Mouse (Mus musculus) limb, embryonic 11.5 days (tissue): ENCODE measurements at regions not wholly inside any gene's neighbourhood (a gene's known extent, or its start where the extent isn't known, plus 50 kb on each side); places are given as distances from the start of the nearest gene placed in this dataset.

Experiments used
- ATAC-seq: fragments of 200-750 bp; cut with Nextera tagmentation; 2 replicates; pipeline ENCODE4 v1.8.0; 2017; ENCODE audit warnings: low read depth; ENCODE audit not compliant: insufficient number of reproducible peaks, low FRiP score, low TSS enrichment
- DNase-seq: peaks from one replicate; pipeline ENCODE4 v3.0.0-alpha.2; 2015; ENCODE audit warnings: low spot score
- H3K27ac ChIP-seq: fragments of 300-500 bp; sonication (generic); replicated peaks from 2 replicates; pipeline ENCODE4 v1.5.1; 2014; ENCODE audit warnings: low read depth, mild to moderate bottlenecking, low read length
- H3K27me3 ChIP-seq: fragments of 300-500 bp; sonication (generic); 2 replicates; pipeline ENCODE4 v1.6.1; 2014; ENCODE audit warnings: mild to moderate bottlenecking, low read length, mixed read lengths; ENCODE audit not compliant: control insufficient read depth, insufficient read depth
- H3K36me3 ChIP-seq: fragments of 300-500 bp; sonication (generic); 2 replicates; pipeline ENCODE4 v1.6.1; 2014; ENCODE audit warnings: mild to moderate bottlenecking, low read length, moderate library complexity, mixed read lengths; ENCODE audit not compliant: control insufficient read depth, insufficient read depth
- H3K4me1 ChIP-seq: fragments of 300-500 bp; sonication (generic); 2 replicates; pipeline ENCODE4 v1.6.1; 2014; ENCODE audit warnings: low read length, mixed read lengths; ENCODE audit not compliant: control insufficient read depth, insufficient read depth
- H3K4me2 ChIP-seq: fragments of 300-500 bp; sonication (generic); 2 replicates; pipeline ENCODE4 v1.6.1; 2014; ENCODE audit warnings: low read depth, mild to moderate bottlenecking, moderate library complexity; ENCODE audit not compliant: severe bottlenecking
- H3K4me3 ChIP-seq: fragments of 300-500 bp; sonication (generic); 2 replicates; pipeline ENCODE4 v1.5.1; 2014; ENCODE audit warnings: low read depth, low read length
- H3K9ac ChIP-seq: fragments of 300-500 bp; sonication (generic); 2 replicates; pipeline ENCODE4 v1.6.1; 2014; ENCODE audit warnings: mild to moderate bottlenecking, low read length
- H3K9me3 ChIP-seq: fragments of 300-500 bp; sonication (generic); 2 replicates; pipeline ENCODE4 v1.6.1; 2016; ENCODE audit warnings: low read length; ENCODE audit not compliant: control insufficient read depth
- WGBS: fragments of 180-500 bp; shearing (Covaris S2); extraction: QIAGEN DNeasy Blood & Tissue Kit; methylation state at CpG from one replicate; pipeline ENCODE4 v1.1.7; 2014; 5-methylcytosine and 5-hydroxymethylcytosine counted together

DNA sequence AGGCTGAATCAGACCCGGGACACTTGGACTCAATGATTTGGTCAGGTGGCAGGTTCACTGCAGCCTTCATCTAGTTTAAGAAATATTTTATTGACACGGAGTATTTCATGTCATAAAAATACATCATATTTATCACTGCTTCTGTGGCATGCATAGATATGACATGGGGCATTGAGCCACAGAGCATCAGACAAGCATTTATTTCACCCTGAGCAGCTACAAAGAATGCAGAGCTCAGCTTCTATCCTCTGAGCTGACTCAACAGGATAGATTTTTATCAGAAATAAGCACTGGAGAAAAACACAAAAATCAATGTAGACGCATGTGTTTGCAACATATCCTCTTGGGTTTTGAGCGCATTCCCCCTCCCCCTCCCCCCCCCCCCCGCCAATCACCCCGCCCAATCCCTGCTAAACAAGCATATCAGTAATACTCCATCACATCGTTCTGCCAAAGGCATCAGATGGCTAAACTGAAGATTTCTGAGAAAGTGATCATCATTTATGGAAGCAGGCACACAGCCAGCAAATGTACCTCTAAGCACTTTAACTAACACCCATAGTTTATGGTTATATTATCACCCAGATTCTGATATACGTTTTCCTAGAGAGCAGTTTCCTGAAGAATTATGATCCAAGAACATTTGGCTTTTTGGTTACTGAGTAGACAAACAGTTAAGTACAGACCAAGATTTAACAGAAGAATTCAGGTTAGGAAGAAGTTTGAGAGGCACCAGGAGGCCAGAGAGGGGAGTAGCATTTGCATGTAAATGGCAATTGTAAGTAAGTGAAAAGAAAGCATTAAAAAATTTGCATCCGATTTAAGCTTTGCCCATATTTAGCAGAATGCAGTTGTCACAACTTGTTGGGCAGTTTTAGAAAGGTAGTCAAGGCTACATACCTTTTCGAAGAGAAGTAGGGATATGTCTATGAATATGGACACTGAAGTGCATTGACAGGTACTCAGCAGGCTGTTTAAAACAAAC is 856.6 kb downstream of the Galc start:
- Histone ChIP-seq H3K4me3 (no peak overlapping the region), H3K4me1 (no peaks in the 10 kb centered on the region), H3K9me3 (no peaks in the 10 kb centered on the region), H3K27ac (no peak overlapping the region), H3K9ac (no peak overlapping the region), H3K36me3 (no peaks in the 10 kb centered on the region), H3K4me2 (no peak overlapping the region), H3K27me3 (no peaks in the 10 kb centered on the region)
- ATAC-seq: no peak
- no peak for DNase-seq
- WGBS: 32% methylated on average over 9 of the region's 10 CpGs

DNA sequence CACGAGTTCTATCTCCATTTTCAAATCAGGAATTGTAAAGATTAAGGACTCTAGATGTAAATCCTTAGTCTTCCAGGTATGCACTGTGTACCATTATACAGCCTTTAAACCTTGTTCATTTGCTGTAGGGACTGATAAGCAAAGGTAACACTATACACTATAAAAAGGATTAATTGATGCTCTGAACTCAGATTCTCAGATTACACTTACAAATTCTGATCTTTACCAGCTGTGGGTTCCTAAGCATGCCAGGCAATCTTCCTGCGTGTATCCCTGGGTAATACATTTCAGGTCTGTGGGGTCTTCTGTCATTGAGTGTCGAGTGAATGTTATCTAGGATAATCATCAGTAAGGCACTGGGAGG is 860.7 kb downstream of the Galc start:
- Histone ChIP-seq H3K4me1 (no peaks in the 10 kb centered on the region), H3K27me3 (no peaks in the 10 kb centered on the region), H3K4me2 (no peak overlapping the region), H3K9ac (no peak overlapping the region), H3K36me3 (no peaks in the 10 kb centered on the region), H3K9me3 (no peaks in the 10 kb centered on the region), H3K4me3 (no peak overlapping the region), H3K27ac (no peak overlapping the region)
- WGBS: 44% methylated on average over 3 of the region's 3 CpGs
- no peak for ATAC-seq
- no peak for DNase-seq

DNA sequence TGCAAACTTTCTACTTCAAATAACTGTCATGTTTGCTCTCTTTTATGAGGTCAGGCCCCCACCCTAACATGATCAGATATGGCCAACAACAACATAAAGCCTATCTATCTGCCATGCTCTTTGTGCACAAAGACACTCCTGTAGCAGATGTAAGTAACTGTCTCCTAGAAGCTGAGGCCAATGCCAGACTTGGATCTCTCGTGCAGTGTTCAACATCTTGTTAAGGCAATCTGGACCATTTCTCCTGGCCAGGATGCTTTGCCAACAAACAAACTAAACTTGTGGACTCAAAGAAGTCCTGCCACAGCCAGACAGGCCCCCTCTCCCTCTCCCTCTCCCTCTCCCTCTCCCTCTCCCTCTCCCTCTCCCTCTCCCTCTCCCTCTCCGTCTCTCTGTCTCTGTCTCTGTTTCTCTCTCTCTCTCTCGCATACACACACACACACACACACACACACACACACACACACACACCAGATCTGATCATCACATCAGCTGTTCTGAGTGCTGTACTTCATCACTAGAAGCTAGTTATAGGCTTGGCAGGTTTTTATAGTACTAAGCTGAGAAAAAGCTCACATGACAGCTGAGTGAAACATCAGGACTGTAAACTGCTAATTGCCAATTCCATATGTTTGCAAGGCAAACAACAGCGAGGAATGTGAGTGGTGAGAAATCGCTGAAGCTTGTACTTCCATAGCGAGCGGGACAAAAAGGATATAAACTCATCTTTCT is 861.2 kb downstream of the Galc start:
- ATAC-seq (no peak), DNase-seq (no peak)
- Histone ChIP-seq H3K27me3 (no peaks in the 10 kb centered on the region), H3K27ac (no peak overlapping the region), H3K4me1 (no peaks in the 10 kb centered on the region), H3K9me3 (no peaks in the 10 kb centered on the region), H3K9ac (no peak overlapping the region), H3K4me3 (no peak overlapping the region), H3K4me2 (no peak overlapping the region), H3K36me3 (no peaks in the 10 kb centered on the region)
- WGBS: 69% methylated on average over 5 of the region's 7 CpGs

DNA sequence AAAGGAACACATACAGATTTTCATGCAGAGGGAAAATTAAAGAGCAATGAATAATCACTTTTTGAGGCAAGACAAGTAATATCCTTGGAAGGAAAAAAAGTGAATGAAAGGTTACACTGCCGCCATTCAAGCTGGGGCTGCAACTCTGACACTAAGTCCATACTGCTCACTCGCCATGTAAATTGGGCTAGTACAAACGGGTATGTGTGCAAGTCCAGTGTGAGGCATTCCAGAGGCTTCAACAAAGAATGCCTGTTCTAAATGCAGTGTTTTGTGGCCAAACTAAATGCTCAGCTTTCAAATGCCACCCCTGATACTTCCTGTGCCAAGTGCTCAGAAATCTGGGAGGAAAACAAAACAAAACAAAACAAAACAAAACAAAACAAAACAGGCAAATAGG is 897.5 kb downstream of the Galc start:
- Histone ChIP-seq H3K4me3 (no peak overlapping the region), H3K36me3 (no peaks in the 10 kb centered on the region)
- 77% methylated on average over 3 of the region's 3 CpGs for WGBS

DNA sequence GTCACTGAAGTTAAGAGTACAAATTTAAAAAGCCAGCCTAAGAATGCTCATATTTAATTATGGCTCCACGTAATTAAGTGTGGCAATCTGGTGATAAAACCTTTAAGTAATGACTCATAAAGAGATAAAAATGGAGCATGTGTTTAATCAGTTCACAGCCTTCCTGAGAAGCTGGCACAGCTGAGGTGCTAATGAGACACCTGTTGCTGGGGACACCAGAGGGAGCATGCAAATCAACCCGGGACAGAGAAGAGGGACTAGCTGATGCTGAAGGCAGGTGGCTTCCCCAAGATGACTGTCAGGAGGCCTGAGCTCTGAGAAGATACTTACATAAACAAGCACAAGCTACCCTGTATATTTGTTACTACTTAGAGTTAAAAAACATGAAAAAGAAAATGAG is 898.6 kb downstream of the Galc start:
- no peaks in the 10 kb centered on the region for H3K4me1 ChIP-seq
- no peak overlapping the region for H3K4me3 ChIP-seq
- H3K4me2 ChIP-seq: no peak overlapping the region
- no peaks in the 10 kb centered on the region for H3K9me3 ChIP-seq
- no peaks in the 10 kb centered on the region for H3K36me3 ChIP-seq
- no peak for DNase-seq
- no peak overlapping the region for H3K27ac ChIP-seq
- ATAC-seq: no peak
- H3K27me3 ChIP-seq: no peaks in the 10 kb centered on the region
- WGBS: 22% methylated on average over 2 of the region's 2 CpGs
- H3K9ac ChIP-seq: no peak overlapping the region

More for the DNA sequence above, 897.5 kb downstream of the Galc start:
- DNase-seq (no peak), ATAC-seq (no peak)
- no peak overlapping the region for H3K4me2 ChIP-seq
- no peaks in the 10 kb centered on the region for H3K4me1 ChIP-seq
- no peak overlapping the region for H3K9ac ChIP-seq
- H3K27ac ChIP-seq: no peak overlapping the region
- H3K9me3 ChIP-seq: no peaks in the 10 kb centered on the region
- H3K27me3 ChIP-seq: no peaks in the 10 kb centered on the region

DNA sequence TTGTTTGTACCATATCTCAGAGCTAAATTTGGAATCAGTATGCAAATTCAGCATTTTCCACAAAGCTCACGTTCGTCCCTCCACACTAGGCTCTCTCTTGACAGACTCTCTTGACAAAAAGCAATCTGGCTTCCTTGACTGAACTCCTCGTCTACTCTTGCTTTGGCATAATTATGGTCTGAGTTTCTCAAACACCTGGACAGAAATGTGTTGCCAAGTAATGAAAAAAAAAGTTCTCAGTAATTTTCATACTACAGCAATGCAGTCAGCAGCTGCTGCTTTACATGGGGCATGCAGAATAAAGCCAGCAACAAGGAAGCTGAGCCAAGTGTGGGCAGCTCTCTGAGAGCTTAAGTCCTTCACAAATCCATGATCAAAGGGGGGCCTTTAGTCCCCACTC is 932.7 kb downstream of the Galc start:
- DNase-seq (no peak), ATAC-seq (no peak)
- no peaks in the 10 kb centered on the region for H3K4me1 ChIP-seq
- H3K27ac ChIP-seq: no peak overlapping the region
- no peak overlapping the region for H3K4me2 ChIP-seq
- no peak overlapping the region for H3K9ac ChIP-seq
- no peaks in the 10 kb centered on the region for H3K9me3 ChIP-seq
- no peaks in the 10 kb centered on the region for H3K36me3 ChIP-seq
- WGBS: 77% methylated on average over 3 of the region's 3 CpGs
- H3K4me3 ChIP-seq: no peak overlapping the region
- H3K27me3 ChIP-seq: no peaks in the 10 kb centered on the region

DNA sequence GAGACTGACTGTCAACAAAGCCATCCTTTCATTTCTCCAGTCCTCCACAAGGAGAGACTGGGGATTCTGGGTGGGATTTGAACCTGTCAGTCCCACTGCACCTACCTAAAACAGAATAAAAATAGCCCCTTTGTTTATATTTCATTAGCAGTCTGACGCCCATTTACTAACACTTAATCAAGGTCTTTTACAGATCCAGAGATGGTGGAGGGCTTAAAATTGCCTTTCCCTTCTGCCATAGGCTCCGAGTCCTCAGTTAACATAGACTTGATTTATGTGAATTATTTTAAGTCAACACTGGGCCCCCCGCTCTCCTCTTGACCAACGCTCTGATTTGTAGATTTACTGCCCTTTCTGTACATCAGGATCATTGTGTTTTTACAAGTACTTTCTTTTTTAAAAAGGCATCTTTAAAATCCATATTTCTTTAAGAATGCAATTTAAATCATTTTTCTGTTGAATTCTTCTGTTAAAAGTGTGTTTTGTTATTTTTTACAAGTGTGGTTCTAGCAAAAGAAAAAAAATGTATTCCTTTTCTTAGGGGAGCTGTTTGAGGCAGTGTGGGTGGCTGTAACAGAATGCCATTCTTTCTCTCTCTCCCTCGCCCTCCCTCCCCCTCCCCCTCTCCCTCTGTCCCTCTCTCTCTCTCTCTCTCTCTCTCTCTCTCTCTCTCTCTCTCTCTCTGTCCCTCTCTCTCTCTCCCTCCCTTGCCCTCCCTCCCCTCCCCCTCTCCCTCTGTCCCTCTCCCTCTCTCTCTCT is 946.8 kb downstream of the Galc start:
- Histone ChIP-seq H3K27ac (no peak overlapping the region), H3K27me3 (no peaks in the 10 kb centered on the region), H3K9me3 (no peaks in the 10 kb centered on the region), H3K4me1 (no peaks in the 10 kb centered on the region), H3K4me3 (no peak overlapping the region), H3K36me3 (no peaks in the 10 kb centered on the region), H3K4me2 (no peak overlapping the region), H3K9ac (no peak overlapping the region)
- DNase-seq (peak; percentile 27), ATAC-seq (peak; percentile 73; the same call in 1 of the 2 replicates)
- WGBS: 33% methylated on average over 5 of the region's 5 CpGs

DNA sequence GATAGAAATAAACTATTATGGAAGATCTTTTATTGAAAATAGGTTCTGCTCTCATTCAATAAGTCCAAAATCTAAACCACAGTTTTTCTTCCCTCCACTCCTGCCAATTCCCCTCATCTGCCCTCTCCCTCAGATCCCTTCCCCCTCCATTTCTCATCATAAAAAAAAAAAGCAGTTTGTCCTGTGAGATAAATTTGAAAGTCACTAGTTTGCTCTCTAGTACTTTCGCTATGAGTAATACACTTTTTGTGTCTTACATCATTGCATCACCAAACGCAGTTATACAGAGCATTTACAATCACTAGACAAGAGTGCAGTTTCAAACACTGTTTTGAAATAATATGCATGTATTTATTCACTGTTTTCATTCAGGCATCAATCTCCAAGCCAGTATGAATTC is 980.5 kb downstream of the Galc start:
- Histone ChIP-seq H3K27me3 (no peaks in the 10 kb centered on the region), H3K4me3 (no peak overlapping the region), H3K9me3 (no peaks in the 10 kb centered on the region), H3K4me2 (no peak overlapping the region), H3K27ac (no peak overlapping the region), H3K9ac (no peak overlapping the region), H3K36me3 (no peaks in the 10 kb centered on the region), H3K4me1 (no peaks in the 10 kb centered on the region)
- ATAC-seq (no peak), DNase-seq (no peak)
- 89% methylated on average over 2 of the region's 2 CpGs for WGBS
